Mouse (Mus musculus) myocyte (in vitro differentiated cells): ENCODE measurements around the gene Large2. TPM values are rescaled to one million over a fixed set of nuclear protein-coding genes. Genes with fewer than 3 reads are reported as not detected.

Experiments
- H3K27me3 ChIP-seq: one replicate; pipeline ENCODE4 v1.6.1; 2011; ENCODE audit not compliant: control insufficient read depth, insufficient read depth, insufficient read length
- H3K36me3 ChIP-seq: one replicate; pipeline ENCODE4 v1.6.1; 2011; ENCODE audit not compliant: control insufficient read depth, insufficient read depth
- H3K4me2 ChIP-seq: one replicate; pipeline ENCODE4 v1.6.1; 2011; ENCODE audit warnings: low read depth, control low read depth
- H3K4me3 ChIP-seq: one replicate; pipeline ENCODE4 v1.5.1; 2011; ENCODE audit warnings: mild to moderate bottlenecking, control low read depth, moderate library complexity
- H3K79me2 ChIP-seq: one replicate; pipeline ENCODE4 v1.6.1; 2011; ENCODE audit not compliant: control insufficient read depth, insufficient read depth
- H3ac ChIP-seq: one replicate; pipeline ENCODE4 v1.6.1; 2011; ENCODE audit not compliant: control insufficient read depth, insufficient read length
- CEBPB ChIP-seq: IDR thresholded peaks from 2 replicates; pipeline ENCODE4 v1.6.1; 2011; ENCODE audit warnings: mild to moderate bottlenecking, moderate library complexity; ENCODE audit not compliant: poor library complexity, insufficient read depth, severe bottlenecking
- E2F4 ChIP-seq: IDR thresholded peaks from one replicate; pipeline ENCODE4 v1.6.1; 2011; ENCODE audit warnings: mild to moderate bottlenecking, control low read depth, moderate library complexity; ENCODE audit not compliant: insufficient read depth
- MAX ChIP-seq: IDR thresholded peaks from one replicate; pipeline ENCODE4 v1.6.1; 2011; ENCODE audit warnings: low read depth, mild to moderate bottlenecking, control low read depth
- MYOD1 ChIP-seq, 3 experiments: IDR thresholded peaks; one replicate each; pipeline ENCODE4 v1.6.1; 2011; ENCODE audit warnings: control low read depth in 2 of 3, low read depth in 2 of 3, mild to moderate bottlenecking in 2 of 3, moderate library complexity in 1 of 3; ENCODE audit not compliant: insufficient read length in 2 of 3, control insufficient read depth in 1 of 3
- MYOG ChIP-seq, 3 experiments: IDR thresholded peaks; one replicate each; pipeline ENCODE4 v1.6.1; 2011; ENCODE audit warnings: control low read depth in 2 of 3, low read depth in 2 of 3, mild to moderate bottlenecking in 2 of 3; ENCODE audit not compliant: insufficient read length in 2 of 3, control insufficient read depth in 1 of 3, insufficient read depth in 1 of 3
- POLR2A ChIP-seq: IDR thresholded peaks from one replicate; pipeline ENCODE4 v1.6.1; 2011; ENCODE audit warnings: low read depth, mild to moderate bottlenecking, control low read depth, moderate library complexity; ENCODE audit not compliant: insufficient read length
- POLR2AphosphoS2 ChIP-seq: IDR thresholded peaks from one replicate; pipeline ENCODE4 v1.6.1; 2011; ENCODE audit warnings: low read depth, control low read depth; ENCODE audit not compliant: insufficient read length
- REST ChIP-seq: IDR thresholded peaks from one replicate; pipeline ENCODE4 v1.6.1; 2011; ENCODE audit warnings: mild to moderate bottlenecking, control low read depth, moderate library complexity; ENCODE audit not compliant: insufficient read depth, insufficient read length
- SRF ChIP-seq: IDR thresholded peaks from one replicate; pipeline ENCODE4 v1.6.1; 2011; ENCODE audit warnings: low read depth; ENCODE audit not compliant: control insufficient read depth, insufficient read length
- TCF12 ChIP-seq: IDR thresholded peaks from one replicate; pipeline ENCODE4 v1.6.1; 2011; ENCODE audit warnings: mild to moderate bottlenecking, control low read depth; ENCODE audit not compliant: poor library complexity, insufficient read depth, severe bottlenecking
- TCF3 ChIP-seq: IDR thresholded peaks from one replicate; pipeline ENCODE4 v1.6.1; 2011; ENCODE audit warnings: low read depth, control low read depth; ENCODE audit not compliant: insufficient read length
- USF1 ChIP-seq: IDR thresholded peaks from one replicate; pipeline ENCODE4 v1.6.1; 2011; ENCODE audit warnings: low read depth, mild to moderate bottlenecking, control low read depth, moderate library complexity
- polyA plus RNA-seq: library from polyadenylated mRNA; unstranded; fragments of >200 nt; fragmentation: generic; extraction: Trizol; gene quantifications from one replicate; pipeline ENCODE4 v1.2.1, GENCODE M21; 2012; ENCODE audit warnings: missing spikeins

Gene Large2
- polyA plus RNA-seq, 1 experiment = 0.11 TPM

- H3K79me2 ChIP-seq = no peaks in the 10 kb centered on the region
- H3K27me3 ChIP-seq = no peaks in the 10 kb centered on the region
- TF ChIP-seq TCF3 = no peak
- TF ChIP-seq E2F4 = no peak
- no peak for TF ChIP-seq CEBPB
- TF ChIP-seq MYOG (IDR thresholded peaks at IDR 0.05; ENCODE audit: control insufficient read depth in 1 of 3, insufficient read depth in 1 of 3, insufficient read length in 2 of 3, low read depth in 2 of 3) = no peak
- no peak for TF ChIP-seq POLR2AphosphoS2
- no peak for TF ChIP-seq REST
- TF ChIP-seq MAX = no peak
- no peak for TF ChIP-seq SRF
- no peak for TF ChIP-seq TCF12
- TF ChIP-seq USF1 = no peak
- no peak for TF ChIP-seq POLR2A
- TF ChIP-seq MYOD1 (IDR thresholded peaks at IDR 0.05; ENCODE audit: control insufficient read depth in 1 of 3, insufficient read length in 2 of 3, low read depth in 2 of 3) = no peak
- no peak overlapping the region for H3K4me2 ChIP-seq
- no peak overlapping the region for H3K4me3 ChIP-seq
- H3ac ChIP-seq = no peak overlapping the region
- H3K36me3 ChIP-seq = peaks cover 6% of the 10 kb centered on the region
These were observed 9.1 kb downstream of the Large2 start for GRCm38 (mm10) chr2:92365568-92365967.

- Histone ChIP-seq H3K36me3 (peaks cover 6% of the 10 kb centered on the region), H3K79me2 (no peaks in the 10 kb centered on the region), H3ac (no peak overlapping the region), H3K27me3 (no peaks in the 10 kb centered on the region), H3K4me2 (no peak overlapping the region), H3K4me3 (no peak overlapping the region)
- TF ChIP-seq REST (no peak), POLR2A (no peak), MAX (no peak), MYOD1 (IDR thresholded peaks at IDR 0.05; ENCODE audit: control insufficient read depth in 1 of 3, insufficient read length in 2 of 3, low read depth in 2 of 3) (no peak), E2F4 (no peak), TCF3 (no peak), POLR2AphosphoS2 (no peak), SRF (no peak), MYOG (IDR thresholded peaks at IDR 0.05; ENCODE audit: control insufficient read depth in 1 of 3, insufficient read depth in 1 of 3, insufficient read length in 2 of 3, low read depth in 2 of 3) (no peak), TCF12 (no peak), USF1 (no peak), CEBPB (no peak)
These were observed 10.6 kb downstream of the Large2 start for GRCm38 (mm10) chr2:92364086-92364485.

GRCm38 (mm10) chr2:92362571-92363228 is 12.0 kb downstream of the Large2 start:
- Histone ChIP-seq H3K36me3 (peaks cover 10% of the 10 kb centered on the region), H3K27me3 (no peaks in the 10 kb centered on the region), H3K79me2 (no peaks in the 10 kb centered on the region), H3K4me3 (no peak overlapping the region), H3K4me2 (no peak overlapping the region), H3ac (no peak overlapping the region)
- TF ChIP-seq E2F4 (no peak), TCF3 (no peak), SRF (no peak), POLR2A (no peak), MAX (no peak), USF1 (no peak), POLR2AphosphoS2 (no peak), MYOG (IDR thresholded peaks at IDR 0.05; ENCODE audit: control insufficient read depth in 1 of 3, insufficient read depth in 1 of 3, insufficient read length in 2 of 3, low read depth in 2 of 3) (no peak), CEBPB (no peak), MYOD1 (IDR thresholded peaks at IDR 0.05; ENCODE audit: control insufficient read depth in 1 of 3, insufficient read length in 2 of 3, low read depth in 2 of 3) (no peak), REST (no peak), TCF12 (no peak)

- no peak overlapping the region for H3K4me2 ChIP-seq
- no peak overlapping the region for H3K4me3 ChIP-seq
- H3ac ChIP-seq = no peak overlapping the region
- H3K27me3 ChIP-seq = no peaks in the 10 kb centered on the region
- H3K79me2 ChIP-seq = no peaks in the 10 kb centered on the region
- TF ChIP-seq POLR2A (no peak), TCF12 (no peak), MYOD1 (IDR thresholded peaks at IDR 0.05; ENCODE audit: control insufficient read depth in 1 of 3, insufficient read length in 2 of 3, low read depth in 2 of 3) (no peak), SRF (no peak), REST (no peak), TCF3 (no peak), MAX (no peak), USF1 (no peak)
- H3K36me3 ChIP-seq = peaks cover 12% of the 10 kb centered on the region
These were observed 12.9 kb downstream of the Large2 start for GRCm38 (mm10) chr2:92361795-92362194.
